Mouse (Mus musculus) heart, postnatal 0 days (tissue): ENCODE measurements around the gene Ccdc107.

Experiments
- CTCF ChIP-seq: IDR thresholded peaks from 2 replicates; pipeline ENCODE4 v1.5.1; 2016; ENCODE audit warnings: antibody characterized with exemption, control low read depth, low read depth
- EP300 ChIP-seq: IDR thresholded peaks from 2 replicates; pipeline ENCODE4 v1.6.1; 2016; ENCODE audit warnings: antibody characterized with exemption, low read depth

DNA sequence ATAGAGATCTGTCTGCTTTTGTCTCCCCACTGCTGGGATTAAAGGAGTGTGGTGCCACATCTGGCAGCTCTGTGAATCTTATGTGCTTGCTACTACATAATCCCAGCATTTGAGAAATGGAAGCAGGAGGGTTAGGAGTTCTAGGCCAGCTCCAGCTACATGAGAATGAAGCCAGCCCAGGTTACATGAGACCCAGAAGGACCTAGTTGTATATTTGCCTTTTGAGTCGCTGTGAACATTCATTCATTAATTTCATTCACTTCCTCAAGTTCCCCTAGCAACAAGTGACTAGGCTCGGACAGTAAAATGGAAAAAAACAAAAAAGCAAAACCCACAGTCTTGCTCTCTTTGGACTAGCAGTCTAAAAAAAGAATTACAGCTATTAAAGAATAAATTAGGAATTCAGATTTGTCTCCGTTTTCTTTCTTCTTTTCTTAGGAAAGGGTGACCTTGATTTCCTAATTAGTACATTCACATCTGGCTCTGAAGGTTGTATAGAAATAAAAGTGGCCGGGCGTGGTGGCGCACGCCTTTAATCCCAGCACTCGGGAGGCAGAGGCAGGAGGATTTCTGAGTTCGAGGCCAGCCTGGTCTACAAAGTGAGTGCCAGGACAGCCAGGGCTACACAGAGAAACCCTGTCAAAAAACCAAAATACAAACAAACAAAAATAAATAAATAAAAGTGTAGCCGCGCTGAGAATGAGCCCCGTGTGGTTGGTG is 439 bp upstream of the Ccdc107 start:
- TF ChIP-seq CTCF (no peak), EP300 (no peak)
